Mouse (Mus musculus): ENCODE results near the gene Creb5.

Gene Creb5

DNA sequence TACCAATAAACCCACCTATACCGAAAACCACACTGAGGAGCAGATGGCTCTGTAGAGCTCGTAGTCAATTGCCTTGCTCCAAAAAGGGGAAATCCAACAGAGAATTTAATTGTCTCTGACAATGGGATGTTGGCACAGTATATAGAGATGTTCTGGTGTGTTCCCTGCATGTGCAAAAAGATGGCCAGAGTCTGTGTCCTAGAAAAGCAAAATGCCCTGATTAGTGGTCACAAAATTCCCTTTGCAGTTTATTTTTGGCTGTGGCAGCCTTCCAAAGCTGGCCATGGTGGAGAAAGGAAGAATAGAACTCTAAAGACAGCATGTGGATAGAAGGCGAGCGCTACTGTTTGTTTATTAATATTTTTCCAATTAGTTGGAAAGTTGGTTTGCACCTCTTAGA lies 250.5 kb downstream of the Creb5 start:
- DNase-seq (ENCODE audit: low read depth in 1 of 2, low spot score in 2 of 2) = no peak

DNA sequence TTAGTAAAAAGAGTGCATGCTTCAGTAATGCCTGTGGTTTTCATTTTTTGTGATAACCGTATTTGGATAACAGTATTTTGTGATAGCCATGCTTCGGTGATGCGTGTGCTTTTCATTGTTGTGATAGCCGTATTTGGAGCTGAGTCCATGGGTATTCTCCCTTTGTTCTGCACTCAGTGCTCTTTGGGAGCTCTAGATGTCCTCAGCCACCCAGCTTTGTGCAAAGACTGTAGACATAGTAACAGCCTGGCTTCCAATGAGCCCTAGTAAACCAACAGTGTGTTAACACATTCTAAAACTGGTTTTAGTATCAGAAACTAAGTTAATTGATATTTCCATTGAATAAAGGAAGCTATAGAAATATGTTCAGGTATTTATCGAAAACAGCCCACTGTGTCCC lies 254.7 kb downstream of the Creb5 start:
- no peak for DNase-seq (ENCODE audit: low read depth in 1 of 2, low spot score in 2 of 2)

DNA sequence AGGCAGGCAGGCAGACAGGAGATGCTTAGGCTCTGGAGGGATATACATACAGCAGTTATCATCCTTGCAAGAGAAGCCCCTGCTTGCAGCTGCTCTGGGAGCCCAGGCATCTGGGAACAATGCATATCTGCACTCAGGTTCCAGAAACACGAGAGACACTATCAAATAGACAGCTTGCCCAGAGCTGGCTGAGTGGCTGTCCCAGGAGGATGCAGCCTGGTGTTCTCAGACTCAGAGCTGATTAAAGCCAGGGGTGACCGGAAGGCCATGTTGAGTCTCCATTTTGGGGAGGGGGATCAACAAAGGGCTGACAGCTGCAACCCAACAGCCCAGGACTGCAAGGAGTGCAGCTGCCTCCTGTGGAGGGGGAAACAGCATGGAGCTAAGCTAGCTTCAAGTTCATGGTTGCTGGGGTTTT lies 258.4 kb downstream of the Creb5 start:
- no peak for DNase-seq (ENCODE audit: low read depth in 1 of 2, low spot score in 2 of 2)

DNA sequence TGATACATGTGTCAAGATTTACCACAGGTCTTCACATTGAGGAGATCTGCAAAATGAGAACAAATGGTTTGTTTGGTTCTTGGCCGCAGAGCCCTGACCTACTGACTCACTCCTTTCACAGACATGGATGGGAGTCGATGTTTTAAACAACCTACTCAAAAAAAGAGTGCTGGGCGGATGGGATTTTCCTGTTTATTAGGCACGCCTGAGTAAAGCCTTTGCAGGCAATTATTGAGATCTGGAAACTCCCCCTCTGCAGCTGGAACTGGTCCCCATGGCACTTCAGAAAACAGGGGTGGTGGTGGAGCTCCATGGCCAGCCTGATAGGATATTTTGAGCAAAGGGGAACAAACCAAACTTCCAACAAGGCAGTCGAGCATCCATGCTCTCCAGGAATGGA lies 258.9 kb downstream of the Creb5 start:
- no peak for DNase-seq (ENCODE audit: low read depth in 1 of 2, low spot score in 2 of 2)

DNA sequence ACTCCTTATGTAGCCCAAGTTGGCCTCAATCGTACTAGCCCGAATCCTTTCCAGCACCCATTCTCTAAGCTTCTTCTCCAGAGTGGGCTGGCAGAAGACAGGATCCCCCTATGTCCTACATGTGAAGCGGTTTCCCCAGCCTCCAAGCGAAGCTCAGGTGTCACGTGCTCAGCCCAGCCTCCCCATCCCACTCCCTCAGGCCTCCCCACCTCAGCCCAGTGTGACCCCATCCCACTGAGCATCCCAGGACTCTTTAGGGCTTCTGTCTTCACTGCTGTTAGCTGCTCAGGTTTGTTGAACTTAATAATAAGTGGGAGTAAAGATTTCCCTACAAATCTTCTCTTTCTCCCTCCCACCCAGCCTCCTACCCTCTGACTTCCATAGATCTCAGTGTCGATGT lies 261.2 kb downstream of the Creb5 start:
- no peak for DNase-seq (ENCODE audit: low read depth in 1 of 2, low spot score in 2 of 2)

DNA sequence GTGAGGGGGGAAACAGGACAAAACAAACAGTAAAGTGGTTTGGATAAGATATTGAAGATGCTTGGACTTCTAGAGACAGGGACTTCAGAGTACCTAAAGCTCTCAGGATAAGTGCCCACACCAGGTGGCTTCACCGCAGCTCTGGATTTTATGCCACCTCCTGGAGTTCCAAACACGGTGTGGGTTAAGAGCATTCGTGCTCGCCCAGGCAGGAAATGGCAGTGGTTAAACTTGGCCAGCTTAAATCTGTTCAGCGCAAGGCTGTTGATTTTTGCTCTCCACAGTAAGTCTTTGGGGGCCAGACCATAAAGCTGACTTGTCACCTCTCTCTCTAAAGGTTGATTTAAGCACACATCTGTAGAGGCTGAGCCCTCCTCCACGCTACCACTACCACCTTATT lies 262.3 kb downstream of the Creb5 start:
- no peak for DNase-seq (ENCODE audit: low read depth in 1 of 2, low spot score in 2 of 2)

DNA sequence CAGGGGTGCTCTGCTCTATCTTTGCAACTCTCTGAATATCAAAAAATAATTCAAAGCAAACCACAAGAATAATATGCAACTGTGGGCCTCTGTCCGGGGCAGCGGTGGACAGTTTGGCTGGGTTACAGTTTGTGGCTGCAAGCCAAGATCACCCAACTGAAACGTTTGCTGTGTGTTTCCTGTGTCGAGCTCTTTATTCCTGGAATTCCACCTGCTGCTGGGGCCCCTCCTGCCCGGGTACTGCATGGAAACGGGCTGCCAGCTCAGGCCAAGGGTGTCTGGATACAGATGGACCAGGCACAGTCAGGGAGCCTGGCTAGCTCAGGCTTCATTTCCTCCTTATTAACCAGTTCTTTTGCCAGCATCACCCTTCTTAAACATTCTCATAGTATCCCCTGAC lies 269.0 kb downstream of the Creb5 start:
- DNase-seq (ENCODE audit: low read depth in 1 of 2, low spot score in 2 of 2) = no peak

DNA sequence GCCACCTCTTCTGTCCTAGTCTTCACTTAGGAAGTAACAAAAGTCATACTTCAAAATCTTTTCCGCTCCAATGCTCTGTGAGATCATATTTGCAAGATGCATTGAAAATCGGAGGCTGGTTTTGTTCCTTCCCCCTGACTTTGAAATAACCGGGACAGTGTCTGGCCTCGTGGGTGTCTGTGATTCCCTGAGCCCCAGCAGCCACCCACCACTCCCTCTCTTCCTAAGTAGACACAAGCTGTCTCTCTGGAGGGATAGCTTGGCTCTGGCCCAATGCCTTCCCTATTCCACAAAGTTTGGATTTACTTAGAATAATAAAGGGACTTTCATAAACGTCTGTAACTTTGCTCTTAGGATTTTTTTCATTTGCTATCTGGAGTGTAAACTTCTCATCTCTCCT lies 273.9 kb downstream of the Creb5 start:
- no peak for DNase-seq (ENCODE audit: low read depth in 1 of 2, low spot score in 2 of 2)

DNA sequence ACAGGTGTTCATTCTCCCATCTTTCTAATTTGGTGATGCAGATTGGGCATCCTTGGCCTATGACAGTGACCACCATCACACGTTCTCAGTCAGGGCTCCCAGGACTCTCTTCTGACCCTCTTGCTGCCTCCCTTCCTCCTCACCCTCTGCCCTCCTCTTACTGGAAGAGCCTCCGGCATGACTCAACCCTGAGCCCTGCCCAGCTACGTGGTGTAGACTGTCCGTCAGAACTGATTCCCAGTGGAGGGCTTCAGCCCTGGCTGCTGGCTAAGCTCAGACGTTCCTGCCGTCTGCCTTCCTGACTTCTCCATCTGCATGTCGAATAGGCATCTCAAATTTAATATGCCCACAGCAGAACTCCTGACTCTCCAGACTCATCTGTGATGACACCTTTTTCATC lies 275.5 kb downstream of the Creb5 start:
- DNase-seq (ENCODE audit: low read depth in 1 of 2, low spot score in 2 of 2) = no peak

DNA sequence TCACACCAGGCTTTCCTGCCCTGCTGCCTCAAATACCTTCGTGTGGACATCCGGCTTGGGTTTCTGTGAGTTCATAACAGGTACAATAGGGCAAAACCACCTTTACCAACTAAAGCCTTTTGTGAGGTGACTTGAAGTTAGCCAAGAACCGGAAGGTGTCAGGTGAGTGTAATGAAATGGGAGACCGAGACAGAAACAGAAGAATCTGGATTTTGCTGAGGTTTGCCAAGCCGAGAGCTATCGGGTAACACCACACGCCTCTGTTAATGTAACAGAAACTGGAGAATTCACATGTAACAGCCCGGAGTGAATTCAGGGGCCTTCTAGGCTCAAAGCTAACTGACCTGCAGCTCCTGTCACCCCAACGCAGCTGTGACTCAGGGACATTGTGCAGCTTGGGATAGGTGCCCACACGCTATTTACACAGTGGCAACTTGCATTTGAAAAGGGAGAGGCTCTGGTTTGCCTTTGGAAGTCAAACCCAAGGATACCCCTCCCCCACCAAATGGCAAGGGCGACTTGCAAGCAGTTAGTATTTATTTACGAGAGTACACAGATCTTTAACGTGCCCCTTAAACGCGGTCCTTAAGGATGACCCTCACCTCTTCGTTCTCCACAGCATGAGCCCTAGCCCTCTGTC lies 276.6 kb downstream of the Creb5 start:
- no peak for DNase-seq (ENCODE audit: low read depth in 1 of 2, low spot score in 2 of 2)

DNA sequence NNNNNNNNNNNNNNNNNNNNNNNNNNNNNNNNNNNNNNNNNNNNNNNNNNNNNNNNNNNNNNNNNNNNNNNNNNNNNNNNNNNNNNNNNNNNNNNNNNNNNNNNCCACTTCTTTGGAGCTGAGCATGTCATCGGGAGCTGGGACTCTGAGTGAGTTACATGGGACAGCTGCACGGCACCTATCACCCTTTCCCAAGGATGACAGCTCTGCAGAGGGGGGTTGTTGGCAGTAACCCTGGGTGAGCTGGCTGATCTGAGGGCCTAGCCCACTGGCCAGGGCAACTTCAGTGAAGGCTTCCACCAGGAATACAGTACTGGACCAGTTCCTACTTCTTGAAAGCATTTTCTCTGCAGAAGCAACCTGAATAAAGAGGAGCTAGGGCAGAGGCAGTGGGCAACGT lies 282.4 kb downstream of the Creb5 start:
- no peak for DNase-seq (ENCODE audit: low read depth in 1 of 2, low spot score in 2 of 2)

DNA sequence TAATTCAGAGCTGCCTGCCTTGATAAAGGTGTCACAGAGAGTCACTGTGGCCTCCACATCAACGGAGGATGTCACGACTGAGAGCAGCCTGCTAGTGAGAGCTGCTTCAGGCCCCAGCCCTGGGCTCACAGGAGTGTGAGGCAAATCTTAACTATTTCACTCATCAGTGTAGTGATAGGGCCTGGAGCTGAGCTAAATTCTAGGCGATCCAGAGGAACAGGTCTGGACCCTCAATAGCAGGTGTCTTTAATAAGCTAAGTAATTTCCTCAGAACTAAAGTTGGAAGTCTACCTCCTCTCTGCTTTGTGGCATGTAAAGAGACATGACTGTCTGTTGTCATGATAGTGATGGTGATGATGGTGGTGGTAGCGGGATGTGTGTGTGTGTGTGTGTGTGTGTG lies 283.8 kb downstream of the Creb5 start:
- no peak for DNase-seq (ENCODE audit: low read depth in 1 of 2, low spot score in 2 of 2)

DNA sequence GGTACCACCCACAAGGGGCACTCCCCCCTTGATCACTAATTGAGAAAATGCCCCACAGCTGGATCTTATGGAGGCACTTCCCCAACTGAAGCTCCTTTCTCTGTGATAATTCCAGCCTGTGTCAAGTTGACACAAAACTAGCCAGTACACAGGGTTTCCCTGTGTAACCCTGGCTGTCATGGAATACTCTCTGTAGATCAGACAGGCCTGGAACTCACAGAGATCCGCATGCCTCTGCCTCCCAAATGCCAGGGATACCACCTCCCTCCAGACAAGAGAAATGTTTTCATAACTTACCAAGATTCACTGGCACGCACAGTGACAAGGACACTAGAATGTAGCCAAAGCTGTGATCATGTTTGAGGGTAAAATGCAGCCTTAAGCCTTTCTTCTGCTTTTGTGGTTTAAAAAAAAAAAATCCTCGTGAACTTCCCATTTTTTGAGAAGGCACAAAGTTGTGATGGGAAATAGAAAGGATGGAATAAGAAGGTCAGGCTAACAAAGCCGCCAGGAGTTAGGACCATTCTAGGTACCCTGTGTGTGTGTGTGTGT lies 284.6 kb downstream of the Creb5 start:
- DNase-seq (ENCODE audit: low read depth in 1 of 2, low spot score in 2 of 2) = peak in 1 of 2 experiments; percentile 28

DNA sequence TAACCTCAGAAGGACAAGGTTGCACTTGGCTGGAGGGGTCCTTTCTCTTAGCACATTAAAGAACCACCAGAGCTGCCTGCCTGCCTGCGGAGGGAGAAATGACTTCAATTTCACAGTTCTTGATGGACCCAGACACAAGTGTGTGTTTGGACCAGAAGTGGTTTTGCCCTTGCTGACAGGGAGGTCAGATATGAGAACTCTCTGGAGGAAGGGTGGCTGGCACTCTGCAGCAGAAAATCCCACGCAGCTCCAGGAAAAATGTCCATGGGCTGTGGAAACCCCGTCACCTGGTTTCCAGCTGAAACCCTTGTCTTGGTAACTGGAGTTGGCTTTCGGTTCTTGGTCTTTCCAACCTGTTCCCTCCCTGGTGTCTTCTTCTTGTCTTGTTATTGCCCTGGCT lies 285.4 kb downstream of the Creb5 start:
- no peak for DNase-seq (ENCODE audit: low read depth in 1 of 2, low spot score in 2 of 2)

DNA sequence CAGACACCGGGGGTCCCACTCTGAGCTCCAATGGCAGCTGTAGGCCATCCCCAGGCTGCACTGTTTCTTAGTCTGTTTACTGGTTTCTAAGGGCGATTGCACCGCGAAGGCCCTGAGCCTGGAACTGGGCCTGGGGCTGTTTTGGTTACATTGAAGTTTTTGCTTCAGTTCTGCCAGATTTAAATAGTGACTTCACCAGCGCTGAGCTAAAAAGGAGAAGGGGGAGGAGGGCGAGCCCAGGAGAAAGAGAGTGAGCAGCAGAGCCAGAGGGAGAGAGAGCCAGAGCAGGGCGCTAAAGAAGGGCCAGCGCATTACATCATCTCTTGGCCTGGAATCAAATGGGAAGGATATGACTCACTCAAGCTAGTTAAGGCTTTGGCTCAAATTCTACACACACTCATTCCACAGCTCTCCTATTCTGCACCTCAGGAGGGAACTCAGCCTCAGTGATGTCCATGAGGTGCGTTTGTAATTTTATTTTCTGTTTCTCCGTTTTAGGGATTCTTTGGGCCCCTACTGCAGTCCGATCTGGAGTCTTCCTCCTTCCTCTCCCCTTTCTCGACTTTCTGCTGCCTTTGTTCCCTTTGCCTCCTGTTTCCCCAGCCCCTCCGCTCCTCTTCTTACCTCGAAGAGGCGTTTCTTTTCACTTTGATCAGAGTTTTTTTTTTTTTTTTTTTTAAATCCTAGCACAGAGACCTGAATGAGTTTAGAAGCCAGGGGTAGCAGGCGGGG lies 286.1 kb downstream of the Creb5 start:
- peak; percentile 34 to 50 for DNase-seq (ENCODE audit: low read depth in 1 of 2, low spot score in 2 of 2)

DNA sequence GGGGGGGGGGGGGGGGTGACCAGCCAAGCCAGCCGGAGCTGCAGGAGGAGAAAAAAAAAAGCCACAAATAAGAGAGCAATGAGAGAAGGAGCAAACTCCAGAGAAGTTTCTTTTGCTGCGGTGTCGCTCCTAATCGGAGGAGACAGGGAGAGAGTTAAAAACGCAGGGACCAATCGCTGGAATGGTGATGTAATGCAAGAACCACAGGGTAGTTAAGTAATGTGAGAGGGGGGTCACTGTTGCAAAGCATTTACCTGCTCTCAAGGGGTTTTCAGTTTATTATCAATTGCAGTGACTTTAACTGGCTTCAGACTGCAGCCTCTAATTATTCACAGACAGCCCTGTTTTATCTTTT lies 286.6 kb downstream of the Creb5 start:
- DNase-seq (ENCODE audit: low read depth in 1 of 2, low spot score in 2 of 2) = no peak

DNA sequence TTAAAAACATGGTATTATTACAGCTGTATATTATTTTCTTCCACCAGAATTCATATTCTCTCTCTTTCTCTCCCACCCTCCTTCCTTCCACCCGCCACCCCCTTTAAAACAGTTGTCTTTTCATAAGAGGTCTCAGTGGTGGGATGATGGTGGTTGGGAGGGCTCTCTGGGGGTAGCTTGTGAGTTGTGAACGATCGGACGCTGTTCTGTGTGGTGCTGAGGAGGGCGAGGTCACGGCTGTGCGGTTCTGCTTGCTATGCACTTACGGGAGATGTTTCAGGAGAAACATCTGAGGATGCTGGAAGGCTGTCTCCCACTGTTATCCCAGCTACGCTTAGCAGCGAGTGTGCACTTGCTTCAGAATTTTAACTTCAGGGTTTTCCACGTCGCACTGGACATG lies 287.0 kb downstream of the Creb5 start:
- no peak for DNase-seq (ENCODE audit: low read depth in 1 of 2, low spot score in 2 of 2)

DNA sequence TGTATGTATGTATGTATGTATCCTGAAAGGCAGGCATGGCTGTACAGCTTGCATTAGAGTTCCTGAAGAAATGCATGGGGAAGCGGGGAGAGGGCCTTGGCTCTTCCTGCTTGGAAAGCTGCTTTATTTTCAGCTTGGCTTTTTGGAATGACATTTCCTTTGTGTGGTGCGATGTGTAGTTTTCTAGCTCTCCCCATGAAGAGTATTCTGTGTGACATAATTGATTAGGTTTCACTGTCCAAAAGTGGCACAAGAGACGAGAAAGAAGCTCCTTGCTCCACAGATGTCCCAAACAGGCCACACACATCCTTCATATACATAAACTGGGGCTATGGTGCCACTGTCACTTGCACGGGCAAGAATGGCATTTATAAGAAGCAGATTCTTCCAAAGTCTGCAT lies 288.1 kb downstream of the Creb5 start:
- no peak for DNase-seq (ENCODE audit: low read depth in 1 of 2, low spot score in 2 of 2)

DNA sequence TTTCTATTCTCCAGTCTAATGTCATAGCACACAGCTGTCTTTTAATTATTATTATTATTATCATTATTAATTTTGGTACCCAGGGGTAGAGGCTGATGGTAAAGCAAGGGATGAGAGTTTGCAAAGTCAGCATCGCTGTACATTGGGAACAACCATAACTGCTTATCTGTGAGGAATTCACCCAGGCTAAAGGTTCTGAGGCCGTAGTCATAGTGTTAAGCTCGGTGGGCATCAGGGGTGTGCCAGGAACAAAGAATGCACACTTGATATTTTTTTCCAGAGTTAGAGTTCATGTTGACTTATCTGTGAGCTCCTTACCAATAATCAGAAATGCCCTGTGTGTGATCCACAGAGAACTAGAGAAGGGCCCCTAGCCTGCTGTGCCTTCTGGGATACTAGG lies 288.8 kb downstream of the Creb5 start:
- DNase-seq (ENCODE audit: low read depth in 1 of 2, low spot score in 2 of 2) = no peak

DNA sequence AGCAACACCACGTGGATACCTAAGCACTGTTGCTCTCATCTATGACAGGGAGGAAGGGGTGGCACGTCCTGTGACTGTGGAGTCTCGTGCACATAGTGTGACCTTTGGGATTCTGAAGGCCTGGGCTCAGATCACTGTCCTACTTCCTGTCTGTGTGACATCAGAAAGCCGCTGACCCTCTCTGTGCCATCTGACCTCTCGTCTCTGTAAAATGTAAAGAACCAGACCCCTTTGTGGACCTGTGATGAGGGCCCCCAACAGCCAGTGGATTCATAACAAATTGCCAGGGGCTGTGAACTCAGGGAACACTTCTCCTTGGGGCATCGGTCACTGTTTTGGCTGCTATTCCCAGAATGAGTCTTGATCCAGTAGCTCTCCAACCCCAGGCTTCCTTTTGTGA lies 289.8 kb downstream of the Creb5 start:
- DNase-seq (ENCODE audit: low read depth in 1 of 2, low spot score in 2 of 2) = no peak

DNA sequence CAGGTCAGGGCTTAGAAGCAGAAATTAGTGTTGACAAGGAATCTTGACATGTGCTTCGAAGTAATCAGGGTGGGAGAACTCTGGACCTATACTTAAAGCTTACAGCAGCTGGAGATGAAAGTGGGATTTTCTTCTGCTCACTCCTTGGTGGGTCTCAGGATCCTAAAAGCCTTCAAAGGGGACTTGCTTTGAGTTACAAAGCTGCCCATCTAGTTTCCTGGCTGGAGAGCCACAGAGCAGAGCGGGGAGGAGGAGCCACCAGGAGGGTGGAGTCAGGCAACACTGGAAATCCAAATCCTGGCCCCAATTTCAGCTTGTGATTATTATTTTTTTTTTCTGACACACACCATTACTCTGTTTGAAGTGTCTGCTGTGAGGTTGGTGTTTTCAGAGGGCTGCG lies 290.7 kb downstream of the Creb5 start:
- DNase-seq (ENCODE audit: low read depth in 1 of 2, low spot score in 2 of 2) = no peak

DNA sequence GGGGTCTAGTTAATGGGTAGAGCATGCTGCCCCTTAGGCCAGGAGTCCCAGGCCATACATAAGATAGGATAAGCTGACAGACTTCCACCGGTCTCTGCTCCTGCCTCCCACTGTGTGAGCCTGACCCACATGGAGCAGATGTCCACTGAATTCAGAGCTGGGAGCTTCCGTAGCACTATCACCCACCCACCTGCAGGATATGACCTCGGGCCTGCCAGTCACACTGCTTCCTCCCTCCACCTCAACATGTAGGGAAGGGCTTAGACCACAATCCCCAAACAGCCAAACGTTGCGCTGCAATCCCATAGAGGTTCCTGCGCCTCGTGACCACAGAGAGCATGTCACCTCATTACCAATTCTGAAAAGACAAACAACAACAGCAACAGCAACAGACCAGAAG lies 293.3 kb downstream of the Creb5 start:
- DNase-seq (ENCODE audit: low read depth in 1 of 2, low spot score in 2 of 2) = no peak

Measured in monocyte, adult 2 months (primary cell).